Mouse (Mus musculus) layer of hippocampus, postnatal 10 days (tissue): ENCODE results near the gene Sox5. TPM values are rescaled to one million over a fixed set of nuclear protein-coding genes. Genes with fewer than 3 reads are reported as not detected.

Source experiments
- DNase-seq, 2 experiments: peaks; one replicate each; pipeline ENCODE4 v3.0.0; 2021; ENCODE audit warnings: low spot score in 2 of 2
- total RNA-seq, 2 experiments: library from RNA; stranded (reverse); gene quantifications; 2 replicates each; pipeline ENCODE4 v1.2.3; 2021

Gene Sox5
- total RNA-seq, 2 experiments from 2014 or later = 57.0 to 61.7 TPM

- DNase-seq = no peak
Measured at GRCm38 (mm10) chr6:143888556-143888955, 893.2 kb downstream of the Sox5 start.

GRCm38 (mm10) chr6:143878525-143878924 is 903.3 kb downstream of the Sox5 start:
- DNase-seq = no peak

GRCm38 (mm10) chr6:143868790-143869189 is 913.0 kb downstream of the Sox5 start:
- DNase-seq = no peak

GRCm38 (mm10) chr6:143868155-143868685 is 913.6 kb downstream of the Sox5 start:
- DNase-seq = no peak

- DNase-seq = no peak
Measured at GRCm38 (mm10) chr6:143867029-143867428, 914.7 kb downstream of the Sox5 start.

GRCm38 (mm10) chr6:143866566-143866965 is 915.2 kb downstream of the Sox5 start:
- no peak for DNase-seq

GRCm38 (mm10) chr6:143862611-143863110 is 919.1 kb downstream of the Sox5 start:
- no peak for DNase-seq

- no peak for DNase-seq
Measured at GRCm38 (mm10) chr6:143860036-143860435, 921.7 kb downstream of the Sox5 start.

GRCm38 (mm10) chr6:143859535-143859934 is 922.2 kb downstream of the Sox5 start:
- no peak for DNase-seq

- no peak for DNase-seq
Measured at GRCm38 (mm10) chr6:143858551-143858950, 923.2 kb downstream of the Sox5 start.

- DNase-seq = no peak
Measured at GRCm38 (mm10) chr6:143857376-143857775, 924.4 kb downstream of the Sox5 start.

GRCm38 (mm10) chr6:143855421-143855820 is 926.4 kb downstream of the Sox5 start:
- no peak for DNase-seq

GRCm38 (mm10) chr6:143854031-143854430 is 927.7 kb downstream of the Sox5 start:
- DNase-seq = no peak

GRCm38 (mm10) chr6:143845761-143846160 is 936.0 kb downstream of the Sox5 start:
- no peak for DNase-seq

GRCm38 (mm10) chr6:143844701-143844970 is 937.1 kb downstream of the Sox5 start:
- DNase-seq = no peak

GRCm38 (mm10) chr6:143843933-143844700 is 937.7 kb downstream of the Sox5 start:
- DNase-seq = no peak

- DNase-seq = no peak
Measured at GRCm38 (mm10) chr6:143841954-143842353, 939.8 kb downstream of the Sox5 start.

GRCm38 (mm10) chr6:143841109-143841638 is 940.6 kb downstream of the Sox5 start:
- no peak for DNase-seq

GRCm38 (mm10) chr6:143838384-143839076 is 943.2 kb downstream of the Sox5 start:
- DNase-seq = no peak

GRCm38 (mm10) chr6:143835331-143835730 is 946.4 kb downstream of the Sox5 start:
- DNase-seq = no peak

- no peak for DNase-seq
Measured at GRCm38 (mm10) chr6:143833986-143834385, 947.8 kb downstream of the Sox5 start.

- no peak for DNase-seq
Measured at GRCm38 (mm10) chr6:143833182-143833558, 948.6 kb downstream of the Sox5 start.
